Mouse (Mus musculus) neural tube, embryonic 14.5 days (tissue): ENCODE measurements at regions not wholly inside any gene's neighbourhood (a gene's known extent, or its start where the extent isn't known, plus 50 kb on each side); places are given as distances from the start of the nearest gene placed in this dataset.
A peak's percentile ranks its signal among the peaks of the same experiment; 100 is the strongest.

ENCODE experiments used
- ATAC-seq: fragments of 200-750 bp; cut with Nextera tagmentation; 2 replicates; pipeline ENCODE4 v1.8.0; 2017; ENCODE audit warnings: low read depth, mild to moderate bottlenecking, moderate TSS enrichment, moderate library complexity
- H3K27ac ChIP-seq: fragments of 300-500 bp; sonication (generic); 2 replicates; pipeline ENCODE4 v1.5.1; 2014; ENCODE audit warnings: low read depth, mild to moderate bottlenecking, control low read depth, low read length, moderate library complexity, mixed read lengths
- H3K27me3 ChIP-seq: fragments of 300-500 bp; sonication (generic); 2 replicates; pipeline ENCODE4 v1.6.1; 2014; ENCODE audit warnings: low read length; ENCODE audit not compliant: control insufficient read depth, insufficient read depth
- H3K36me3 ChIP-seq: fragments of 300-500 bp; sonication (generic); 2 replicates; pipeline ENCODE4 v1.6.1; 2014; ENCODE audit warnings: low read length, mixed read lengths; ENCODE audit not compliant: control insufficient read depth, insufficient read depth
- H3K4me1 ChIP-seq: fragments of 300-500 bp; sonication (generic); 2 replicates; pipeline ENCODE4 v1.6.1; 2014; ENCODE audit warnings: low read length; ENCODE audit not compliant: control insufficient read depth, insufficient read depth
- H3K4me2 ChIP-seq: fragments of 300-500 bp; sonication (generic); 2 replicates; pipeline ENCODE4 v1.6.1; 2014; ENCODE audit warnings: mild to moderate bottlenecking, low read depth, low read length, control low read depth
- H3K4me3 ChIP-seq: fragments of 300-500 bp; sonication (generic); 2 replicates; pipeline ENCODE4 v1.5.1; 2014; ENCODE audit warnings: low read depth, low read length, control low read depth, mixed read lengths
- H3K9ac ChIP-seq: fragments of 300-500 bp; sonication (generic); replicated peaks from 2 replicates; pipeline ENCODE4 v1.6.1; 2014; ENCODE audit warnings: low read depth, mild to moderate bottlenecking, control low read depth, low read length, mixed read lengths
- H3K9me3 ChIP-seq: fragments of 300-500 bp; sonication (generic); 2 replicates; pipeline ENCODE4 v1.6.1; 2016; ENCODE audit warnings: low read length; ENCODE audit not compliant: control insufficient read depth
- WGBS: fragments of 180-500 bp; shearing (Covaris S2); extraction: QIAGEN DNeasy Blood & Tissue Kit; methylation state at CpG from one replicate; pipeline ENCODE4 v1.1.7; 2014; 5-methylcytosine and 5-hydroxymethylcytosine counted together

DNA sequence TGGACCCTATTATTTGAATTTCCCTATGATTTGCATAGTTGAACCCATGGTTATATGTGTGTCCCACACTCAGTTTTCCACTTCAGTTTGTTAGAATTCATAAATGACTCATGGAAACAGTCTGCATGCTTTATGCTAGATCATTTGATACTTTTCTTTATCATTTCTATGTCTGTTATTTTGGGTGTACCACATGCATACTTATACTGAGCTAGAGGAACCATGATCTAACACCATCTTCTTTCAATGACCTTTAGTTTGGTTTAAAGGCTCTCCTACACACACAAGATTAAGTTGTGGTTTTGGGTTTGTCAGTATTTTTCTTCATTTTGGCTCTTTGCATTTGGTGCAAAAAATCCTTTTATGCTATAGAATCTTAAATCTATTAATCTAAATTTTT is 375.2 kb downstream of the Ets1 start:
- ATAC-seq = no peak
- Histone ChIP-seq H3K4me2 (no peak overlapping the region), H3K9ac (no peak overlapping the region)

DNA sequence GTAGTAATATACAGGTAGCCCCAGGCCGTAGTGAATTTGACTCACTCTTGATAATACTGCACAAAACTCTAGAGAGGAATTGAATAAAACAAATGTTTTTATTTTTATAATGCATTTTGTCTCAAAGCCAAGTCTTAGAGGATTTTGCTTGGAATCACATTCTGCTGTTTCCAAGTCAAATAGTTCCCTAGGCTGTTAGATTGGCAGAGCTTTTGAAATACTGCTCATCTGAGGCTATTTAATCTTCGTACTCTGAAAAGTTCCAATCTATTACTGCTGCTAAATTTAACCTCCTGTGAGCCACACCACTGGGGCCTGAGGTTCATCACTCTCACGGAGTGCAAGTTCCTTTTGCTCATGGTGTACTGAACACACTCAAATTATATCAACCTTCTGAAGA is 399.4 kb downstream of the Ets1 start:
- Histone ChIP-seq H3K36me3 (no peaks in the 10 kb centered on the region), H3K9me3 (no peaks in the 10 kb centered on the region), H3K4me1 (no peaks in the 10 kb centered on the region), H3K4me3 (no peak overlapping the region), H3K27me3 (no peaks in the 10 kb centered on the region), H3K9ac (no peak overlapping the region), H3K4me2 (no peak overlapping the region), H3K27ac (no peak overlapping the region)
- no peak for ATAC-seq
- WGBS = 69% methylated on average over 3 of the region's 3 CpGs

More for the DNA sequence above, 375.2 kb downstream of the Ets1 start:
- Histone ChIP-seq H3K4me3 (no peak overlapping the region), H3K36me3 (no peaks in the 10 kb centered on the region), H3K4me1 (no peaks in the 10 kb centered on the region), H3K27ac (no peak overlapping the region), H3K9me3 (no peaks in the 10 kb centered on the region), H3K27me3 (no peaks in the 10 kb centered on the region)

DNA sequence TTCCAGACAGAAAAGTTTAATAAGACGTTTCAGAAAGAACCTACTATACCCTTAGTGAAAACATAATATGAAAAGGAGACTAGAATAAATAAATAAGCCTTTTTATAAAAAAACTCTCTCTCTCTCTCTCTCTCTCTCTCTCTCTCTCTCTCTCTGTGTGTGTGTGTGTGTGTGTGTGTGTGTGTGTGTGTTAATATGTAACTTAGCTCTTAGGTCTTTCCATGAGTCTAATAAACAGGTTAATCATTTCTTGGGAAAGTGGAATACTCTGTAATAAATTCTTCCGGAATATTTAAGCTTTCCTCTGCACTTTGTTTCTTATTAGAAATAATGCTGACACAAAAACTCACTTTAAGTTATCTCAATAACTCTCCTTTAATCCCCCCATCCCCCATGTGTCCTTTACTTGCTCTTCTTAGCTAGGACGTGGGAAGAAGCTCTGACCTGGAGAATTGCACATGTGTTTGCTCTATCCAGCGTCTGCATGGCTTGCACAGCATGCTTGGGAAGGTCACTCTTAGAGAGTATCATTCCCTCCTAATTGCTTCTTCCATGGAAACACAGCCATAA is 403.3 kb downstream of the Ets1 start:
- no peaks in the 10 kb centered on the region for H3K27me3 ChIP-seq
- H3K9ac ChIP-seq = no peak overlapping the region
- no peak overlapping the region for H3K27ac ChIP-seq
- no peak for ATAC-seq
- H3K4me1 ChIP-seq = no peaks in the 10 kb centered on the region
- no peaks in the 10 kb centered on the region for H3K36me3 ChIP-seq
- H3K9me3 ChIP-seq = no peaks in the 10 kb centered on the region
- 70% methylated on average over 4 of the region's 4 CpGs for WGBS
- H3K4me2 ChIP-seq = no peak overlapping the region
- H3K4me3 ChIP-seq = no peak overlapping the region

DNA sequence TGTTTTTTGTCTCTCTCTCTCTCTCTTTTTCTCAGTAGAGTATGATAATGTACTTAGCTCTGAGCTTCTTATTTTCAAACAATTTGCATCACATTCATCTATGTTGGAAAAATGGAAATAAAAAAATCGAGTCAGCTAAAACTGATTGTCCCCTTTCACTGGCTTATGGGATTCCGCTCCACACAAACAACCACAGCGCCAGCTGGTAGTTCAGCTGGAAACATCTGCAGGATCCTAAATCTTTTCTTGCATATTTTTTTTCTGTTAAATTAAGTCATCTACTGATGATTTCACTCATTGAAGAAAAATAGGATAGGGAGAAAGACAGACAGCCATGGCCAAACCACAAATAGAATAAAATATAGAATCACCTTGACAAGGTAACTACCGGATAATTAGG is 414.8 kb downstream of the Ets1 start:
- no peaks in the 10 kb centered on the region for H3K36me3 ChIP-seq
- 87% methylated on average over 4 of the region's 4 CpGs for WGBS
- H3K9me3 ChIP-seq = no peaks in the 10 kb centered on the region
- no peak overlapping the region for H3K4me3 ChIP-seq
- H3K27ac ChIP-seq = no peak overlapping the region
- no peak overlapping the region for H3K4me2 ChIP-seq
- no peaks in the 10 kb centered on the region for H3K27me3 ChIP-seq
- no peak overlapping the region for H3K9ac ChIP-seq
- no peak for ATAC-seq
- H3K4me1 ChIP-seq = no peaks in the 10 kb centered on the region

DNA sequence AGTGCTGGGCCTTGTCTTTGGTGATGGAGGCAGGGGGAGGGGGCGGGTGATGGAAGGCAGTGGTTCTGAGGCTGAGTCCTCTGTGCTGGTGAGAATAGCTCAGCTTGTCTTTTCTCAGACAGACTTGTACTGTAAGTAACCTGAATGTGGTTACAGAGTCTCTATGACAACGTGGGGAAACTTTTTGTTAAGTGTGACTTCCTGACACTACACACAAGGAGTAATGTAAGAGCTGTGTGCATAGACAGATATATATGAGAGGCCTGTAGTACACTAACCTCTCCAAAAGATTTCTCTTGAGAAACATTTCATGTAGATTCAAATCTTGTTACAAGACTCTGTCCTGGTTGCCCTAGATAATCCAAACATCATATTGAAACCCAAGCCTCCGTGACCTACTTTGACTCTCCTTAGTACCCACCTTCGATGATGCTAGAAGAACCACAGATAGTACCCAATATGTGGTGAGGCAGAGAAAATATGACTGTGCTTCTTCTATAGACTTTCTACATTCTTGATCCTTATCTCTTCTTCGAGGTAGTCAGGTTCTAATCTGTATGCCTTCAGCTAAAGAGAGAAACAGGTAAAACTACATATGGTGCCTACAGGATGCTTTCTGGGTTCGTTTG is 424.7 kb downstream of the Ets1 start:
- H3K36me3 ChIP-seq = no peaks in the 10 kb centered on the region
- no peak overlapping the region for H3K4me3 ChIP-seq
- 83% methylated on average over 6 of the region's 6 CpGs for WGBS
- peaks cover 6% of the 10 kb centered on the region for H3K27me3 ChIP-seq
- ATAC-seq = no peak
- H3K4me1 ChIP-seq = no peaks in the 10 kb centered on the region
- no peak overlapping the region for H3K27ac ChIP-seq
- no peak overlapping the region for H3K4me2 ChIP-seq
- no peak overlapping the region for H3K9ac ChIP-seq
- H3K9me3 ChIP-seq = no peaks in the 10 kb centered on the region

DNA sequence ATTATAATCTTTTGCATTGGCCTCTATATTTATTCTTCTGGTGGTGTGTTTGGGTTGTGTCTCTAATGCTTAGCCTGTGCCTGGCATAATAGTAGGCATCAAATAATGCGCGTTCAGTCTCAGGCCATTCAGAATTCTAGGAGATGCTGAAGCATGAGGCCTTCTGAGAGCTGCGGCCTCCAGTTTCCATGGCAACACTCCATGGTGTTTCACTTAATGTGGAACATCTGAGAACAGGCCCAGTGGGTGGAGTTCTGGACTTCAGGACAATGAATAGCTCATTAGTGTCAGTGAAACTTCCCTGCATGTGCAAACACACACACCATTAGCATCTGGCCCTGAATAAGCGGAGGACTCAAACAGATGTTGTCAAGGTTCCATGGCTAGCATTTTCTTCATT is 426.5 kb downstream of the Ets1 start:
- ATAC-seq = peak; percentile 87; the same call in 1 of the 2 replicates
- Histone ChIP-seq H3K4me3 (no peak overlapping the region), H3K27ac (no peak overlapping the region)

DNA sequence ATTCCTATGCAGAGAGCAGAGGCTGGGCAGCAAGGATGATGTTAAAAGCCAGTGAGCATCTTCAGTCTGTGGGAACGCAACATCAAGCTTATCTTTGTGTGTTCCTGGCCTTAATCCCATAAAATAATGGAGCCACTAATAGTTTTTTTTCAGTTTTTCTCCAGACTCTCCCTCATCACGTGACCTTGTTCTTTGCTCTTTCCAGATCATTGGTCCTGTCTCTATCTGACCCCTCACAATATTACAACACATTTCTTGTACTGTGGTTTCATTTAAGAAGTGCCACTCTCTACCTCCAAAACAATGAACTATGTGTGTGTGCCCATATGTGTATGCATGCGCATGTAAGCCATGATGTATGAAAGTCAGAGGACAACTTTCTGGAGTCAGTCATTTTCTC is 429.3 kb downstream of the Ets1 start:
- H3K27ac ChIP-seq = no peak overlapping the region
- no peaks in the 10 kb centered on the region for H3K9me3 ChIP-seq
- H3K4me2 ChIP-seq = no peak overlapping the region
- H3K27me3 ChIP-seq = peaks cover 3% of the 10 kb centered on the region
- no peaks in the 10 kb centered on the region for H3K36me3 ChIP-seq
- ATAC-seq = no peak
- no peak overlapping the region for H3K4me3 ChIP-seq
- WGBS = 88% methylated on average over 3 of the region's 3 CpGs
- H3K9ac ChIP-seq = no peak overlapping the region
- H3K4me1 ChIP-seq = no peaks in the 10 kb centered on the region

More for the DNA sequence above, 426.5 kb downstream of the Ets1 start:
- Histone ChIP-seq H3K27me3 (peaks cover 6% of the 10 kb centered on the region), H3K4me2 (no peak overlapping the region), H3K36me3 (no peaks in the 10 kb centered on the region), H3K4me1 (no peaks in the 10 kb centered on the region), H3K9me3 (no peaks in the 10 kb centered on the region), H3K9ac (no peak overlapping the region)
- 7% methylated on average over 4 of the region's 4 CpGs for WGBS

DNA sequence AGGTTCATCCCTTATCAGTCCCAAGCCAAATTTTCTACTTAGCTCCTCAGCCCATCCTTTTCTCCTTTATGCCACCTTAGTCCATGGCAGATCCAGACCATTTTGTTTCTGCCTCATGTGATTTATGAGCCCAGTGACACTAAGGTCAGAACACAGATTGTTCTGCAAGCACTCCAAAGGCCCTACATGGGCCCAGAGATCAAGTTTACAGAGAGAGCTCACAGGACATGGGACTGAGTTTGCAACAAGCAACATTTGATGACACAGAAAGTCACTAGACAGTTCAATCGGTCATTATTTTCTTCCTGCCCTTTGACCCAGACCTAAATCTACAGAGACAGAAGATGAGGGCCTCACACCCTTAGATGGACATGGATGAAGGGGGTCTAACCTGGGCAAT is 431.5 kb downstream of the Ets1 start:
- no peaks in the 10 kb centered on the region for H3K36me3 ChIP-seq
- WGBS = 74% methylated on average over 1 of the region's 1 CpGs
- H3K4me2 ChIP-seq = no peak overlapping the region
- no peaks in the 10 kb centered on the region for H3K4me1 ChIP-seq
- no peaks in the 10 kb centered on the region; the same call in 1 of the 2 replicates for H3K27me3 ChIP-seq
- no peaks in the 10 kb centered on the region for H3K9me3 ChIP-seq
- H3K4me3 ChIP-seq = no peak overlapping the region
- no peak for ATAC-seq
- H3K27ac ChIP-seq = no peak overlapping the region
- no peak overlapping the region for H3K9ac ChIP-seq

DNA sequence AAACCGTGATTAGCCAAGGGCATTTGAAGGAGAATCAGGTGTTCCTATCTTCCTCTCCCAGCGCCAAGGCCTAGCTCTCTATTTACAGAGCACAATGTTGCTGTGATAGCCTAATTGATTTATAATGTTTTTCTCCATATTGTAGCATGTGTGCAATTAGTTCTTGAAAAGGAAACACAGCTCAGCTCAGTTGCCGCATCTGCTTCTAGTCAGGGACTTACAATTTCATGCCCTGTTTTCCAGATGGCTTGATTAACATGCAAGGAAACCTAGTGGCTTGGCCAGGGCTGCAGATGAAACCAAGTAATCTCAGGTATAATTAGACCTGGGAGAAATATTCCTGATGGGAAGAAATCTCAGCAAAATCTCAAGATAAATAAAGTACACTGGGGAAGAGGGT is 434.1 kb downstream of the Ets1 start:
- Histone ChIP-seq H3K9ac (no peak overlapping the region), H3K27ac (no peak overlapping the region), H3K9me3 (no peaks in the 10 kb centered on the region), H3K4me1 (no peaks in the 10 kb centered on the region), H3K36me3 (no peaks in the 10 kb centered on the region), H3K4me2 (no peak overlapping the region), H3K4me3 (no peak overlapping the region), H3K27me3 (no peaks in the 10 kb centered on the region; the same call in 1 of the 2 replicates)
- ATAC-seq = no peak
- 52% methylated on average over 3 of the region's 3 CpGs for WGBS
